Mouse (Mus musculus): Measurements from ENCODE around the gene Mpp6. TPM values are rescaled to one million over a fixed set of nuclear protein-coding genes. Genes with fewer than 3 reads are reported as not detected.

The Mpp6 gene
- total RNA-seq (2021) (10 to 100 TPM; 61.7 to 67.6 TPM), polyA plus RNA-seq (2012; rRNA removed) (13.2 and 28.3 TPM in 2 replicates)
- long read RNA-seq, transcript Mpp6-205 (3 exons, 616 nt) = minor isoform, 5 of 84 reads
- long read RNA-seq, transcript Mpp6-203 (14 exons, 2,222 nt) = major isoform, 54 of 84 reads
- long read RNA-seq, partial matches to known transcripts = 4 of 84 reads
- long read RNA-seq, other reads (novel, unspliced or antisense) = 15 of 84 reads

DNA sequence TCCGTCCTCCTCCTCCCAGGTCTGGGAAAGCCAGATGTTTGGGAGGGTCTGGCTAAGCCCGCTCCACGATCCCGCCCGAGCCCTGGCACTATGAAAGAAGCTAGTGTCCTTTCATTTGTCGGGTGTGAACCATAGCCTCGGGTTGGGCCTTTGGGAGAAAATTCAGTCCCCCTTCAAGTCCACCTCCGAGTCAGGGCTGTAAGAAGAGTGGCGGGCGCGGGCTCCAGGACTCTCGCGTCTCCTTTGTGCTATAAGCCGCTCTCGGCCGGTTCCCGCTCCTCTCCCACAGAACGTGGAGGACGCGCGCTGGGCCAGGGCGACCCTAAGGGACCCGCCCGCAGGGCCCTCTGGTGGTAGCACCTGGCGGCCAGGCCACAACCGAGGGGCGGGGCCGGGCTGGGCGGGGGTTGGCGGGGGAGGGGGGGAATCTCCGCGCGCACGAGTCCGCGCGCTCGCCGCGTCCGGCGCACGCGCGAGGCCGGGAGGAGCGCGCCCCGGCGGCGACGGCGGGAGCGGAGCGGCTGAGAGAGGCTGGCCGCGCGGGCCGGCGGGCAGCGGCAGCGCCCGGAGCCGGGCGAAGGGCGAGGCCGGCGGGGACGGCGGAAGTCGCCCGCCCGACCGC is at the start of gene Mpp6:
Gene Mpp6 (plus strand): TSS at position 485 of the 622 bp plus-strand sequence.
- Histone ChIP-seq H3K4me3 (peak within 1 kb of the TSS; percentile 73), H3K36me3 (ENCODE audit: control insufficient read depth, insufficient read depth, low read length) (no peaks in the 10 kb centered on the region; the same call in 1 of the 2 replicates), H3K27me3 (ENCODE audit: control insufficient read depth, insufficient read depth, low read length) (no peaks in the 10 kb centered on the region), H3K9ac (ENCODE audit: low read depth, low read length) (peak within 1 kb of the TSS; percentile 90), H3K4me1 (ENCODE audit: control insufficient read depth, insufficient read depth, low read length) (no peaks in the 10 kb centered on the region; the same call in 1 of the 2 replicates), H3K27ac (peak within 1 kb of the TSS; percentile 70), H3K79me2 (replicated peaks; ENCODE audit: control insufficient read depth, insufficient read depth, low read length) (no peaks in the 10 kb centered on the region)
- DNase-seq = peak; percentile 87 to 89
- intact Hi-C loops (cut with DNase I) = loop anchor here (5.0 to 10.0 kb wide), 4 partner anchors 112 to 588 kb away; no protein-coding TSS in a partner anchor
- TF ChIP-seq POLR2A (IDR thresholded peaks at IDR 0.05; ENCODE audit: insufficient read depth, low read depth, low read length) = no peak
- peak; percentile 69 for TF ChIP-seq CTCF (IDR thresholded peaks at IDR 0.05)
- under 1% methylated on average over 64 of the region's 74 CpGs for WGBS

DNA sequence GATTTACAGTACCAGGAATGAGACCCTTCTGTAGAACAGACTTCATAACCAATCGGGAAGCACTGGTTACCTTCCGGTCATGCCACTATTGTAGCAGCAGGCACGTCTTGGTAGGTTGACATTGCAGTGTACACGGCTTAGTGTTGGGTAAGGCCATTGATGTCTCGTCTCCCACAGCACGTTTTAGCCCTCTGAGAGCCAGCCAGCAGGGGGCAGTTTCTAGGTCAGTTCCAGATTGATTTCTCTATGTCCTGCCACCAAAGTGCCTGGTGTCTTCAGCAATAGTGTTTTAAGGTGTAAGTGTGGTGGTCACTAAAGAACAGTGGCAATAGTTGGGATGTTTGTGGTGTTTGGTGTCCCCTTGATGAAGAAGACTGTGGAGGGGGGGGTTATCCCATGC is 43.9 kb upstream of the Mpp6 start:
- no peak overlapping the region for H3K27ac ChIP-seq
- no peak overlapping the region for H3K4me3 ChIP-seq
- TF ChIP-seq EP300 (IDR thresholded peaks at IDR 0.05; ENCODE audit: insufficient read depth, low read depth, low read length) = no peak
- TF ChIP-seq CTCF (IDR thresholded peaks at IDR 0.05) = no peak
- TF ChIP-seq POLR2A (IDR thresholded peaks at IDR 0.05; ENCODE audit: insufficient read depth, low read depth, low read length) = no peak
- 88% methylated on average over 6 of the region's 6 CpGs for whole genome bisulfite sequencing
- H3K4me1 ChIP-seq (ENCODE audit: control insufficient read depth, insufficient read depth, low read length) = no peaks in the 10 kb centered on the region
- H3K27me3 ChIP-seq (ENCODE audit: control insufficient read depth, insufficient read depth, low read length) = no peaks in the 10 kb centered on the region; the same call in 1 of the 2 replicates
- no peaks in the 10 kb centered on the region for H3K79me2 ChIP-seq (replicated peaks; ENCODE audit: control insufficient read depth, insufficient read depth, low read length)
- H3K9ac ChIP-seq (ENCODE audit: low read depth, low read length) = no peak overlapping the region
- no peak for DNase-seq
- H3K36me3 ChIP-seq (ENCODE audit: control insufficient read depth, insufficient read depth, low read length) = no peaks in the 10 kb centered on the region
- intact Hi-C loops (cut with DNase I) = no loop called here

DNA sequence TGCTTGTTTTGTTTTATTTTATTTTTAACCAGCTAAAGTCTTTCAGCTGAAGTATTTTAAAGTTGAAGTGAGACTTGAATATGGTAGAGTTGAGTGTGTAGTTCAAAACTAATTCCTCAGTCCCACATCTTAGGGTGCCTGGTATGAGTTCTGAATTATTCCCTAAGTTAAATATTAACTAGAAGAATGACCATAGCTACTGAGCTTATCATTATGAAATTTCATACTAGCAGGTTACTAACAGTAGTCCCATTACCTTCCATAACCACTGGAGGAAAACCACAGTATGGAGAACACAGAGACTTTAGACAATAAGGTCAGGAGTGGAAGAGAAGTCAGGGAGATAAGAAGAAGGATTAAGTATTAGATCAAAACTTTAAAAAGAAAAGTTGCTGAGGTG is 41.6 kb upstream of the Mpp6 start:
- TF ChIP-seq POLR2A (IDR thresholded peaks at IDR 0.05; ENCODE audit: insufficient read depth, low read depth, low read length) (no peak), CTCF (IDR thresholded peaks at IDR 0.05) (no peak), EP300 (IDR thresholded peaks at IDR 0.05; ENCODE audit: insufficient read depth, low read depth, low read length) (no peak)
- no peaks in the 10 kb centered on the region for H3K4me1 ChIP-seq (ENCODE audit: control insufficient read depth, insufficient read depth, low read length)
- no peaks in the 10 kb centered on the region for H3K79me2 ChIP-seq (replicated peaks; ENCODE audit: control insufficient read depth, insufficient read depth, low read length)
- H3K36me3 ChIP-seq (ENCODE audit: control insufficient read depth, insufficient read depth, low read length) = no peaks in the 10 kb centered on the region
- H3K9ac ChIP-seq (ENCODE audit: low read depth, low read length) = no peak overlapping the region
- H3K27ac ChIP-seq = no peak overlapping the region
- H3K4me3 ChIP-seq = no peak overlapping the region
- DNase-seq = no peak
- no peaks in the 10 kb centered on the region; the same call in 1 of the 2 replicates for H3K27me3 ChIP-seq (ENCODE audit: control insufficient read depth, insufficient read depth, low read length)
- intact Hi-C loops (cut with DNase I) = no loop called here

DNA sequence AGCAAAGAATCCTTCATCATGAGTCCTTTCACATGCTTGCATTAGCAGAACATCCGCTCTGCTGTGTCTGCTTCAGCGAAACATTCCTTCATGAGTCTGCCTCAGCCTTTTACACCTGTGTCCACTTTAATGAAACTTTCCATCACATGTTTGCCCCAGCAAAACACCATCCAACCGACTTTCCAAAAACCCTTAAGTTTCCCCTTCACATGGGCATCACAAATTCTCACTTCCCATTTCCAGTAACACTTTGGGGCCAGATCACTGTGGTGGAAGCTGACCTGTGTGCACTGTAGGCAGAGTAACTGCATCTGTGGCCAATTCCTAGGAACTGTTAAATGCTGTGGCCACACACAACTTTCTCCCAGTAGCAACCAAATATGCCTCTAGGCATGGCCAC is 34.8 kb upstream of the Mpp6 start:
- no peaks in the 10 kb centered on the region for H3K36me3 ChIP-seq (ENCODE audit: control insufficient read depth, insufficient read depth, low read length)
- DNase-seq = no peak
- intact Hi-C loops (cut with DNase I) = no loop called here
- H3K27ac ChIP-seq = no peak overlapping the region
- no peak overlapping the region for H3K9ac ChIP-seq (ENCODE audit: low read depth, low read length)
- WGBS = 81% methylated on average over 3 of the region's 3 CpGs
- no peaks in the 10 kb centered on the region for H3K4me1 ChIP-seq (ENCODE audit: control insufficient read depth, insufficient read depth, low read length)
- TF ChIP-seq POLR2A (IDR thresholded peaks at IDR 0.05; ENCODE audit: insufficient read depth, low read depth, low read length) = no peak
- TF ChIP-seq CTCF (IDR thresholded peaks at IDR 0.05) = no peak
- no peak for TF ChIP-seq EP300 (IDR thresholded peaks at IDR 0.05; ENCODE audit: insufficient read depth, low read depth, low read length)
- no peaks in the 10 kb centered on the region for H3K79me2 ChIP-seq (replicated peaks; ENCODE audit: control insufficient read depth, insufficient read depth, low read length)
- no peak overlapping the region for H3K4me3 ChIP-seq
- H3K27me3 ChIP-seq (ENCODE audit: control insufficient read depth, insufficient read depth, low read length) = no peaks in the 10 kb centered on the region

DNA sequence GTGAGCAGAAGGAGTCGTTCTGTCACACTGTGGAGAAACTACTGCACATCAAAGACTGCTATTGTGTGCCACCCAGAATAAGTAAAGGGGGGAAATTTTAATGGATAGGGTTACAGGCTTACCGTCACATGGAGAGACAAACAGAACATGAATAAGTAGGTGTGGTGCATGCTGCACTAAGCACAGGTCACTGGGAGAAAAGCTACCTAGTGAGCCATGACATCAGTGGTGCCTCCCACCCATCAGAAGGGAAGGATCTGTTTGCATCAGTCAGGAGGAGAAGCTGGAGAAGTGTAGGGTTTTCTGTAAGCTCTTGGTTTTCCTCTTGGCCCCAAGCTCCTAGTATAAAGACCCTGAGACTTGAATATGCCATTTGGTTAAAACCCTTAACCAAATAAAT is 33.6 kb upstream of the Mpp6 start:
- H3K36me3 ChIP-seq (ENCODE audit: control insufficient read depth, insufficient read depth, low read length) = no peaks in the 10 kb centered on the region
- no peak overlapping the region for H3K9ac ChIP-seq (ENCODE audit: low read depth, low read length)
- no peak overlapping the region for H3K27ac ChIP-seq
- intact Hi-C loops (cut with DNase I) = no loop called here
- H3K4me3 ChIP-seq = no peak overlapping the region
- no peaks in the 10 kb centered on the region for H3K4me1 ChIP-seq (ENCODE audit: control insufficient read depth, insufficient read depth, low read length)
- DNase-seq = no peak
- no peaks in the 10 kb centered on the region for H3K79me2 ChIP-seq (replicated peaks; ENCODE audit: control insufficient read depth, insufficient read depth, low read length)
- 86% methylated on average over 2 of the region's 2 CpGs for WGBS
- TF ChIP-seq CTCF (IDR thresholded peaks at IDR 0.05) (no peak), EP300 (IDR thresholded peaks at IDR 0.05; ENCODE audit: insufficient read depth, low read depth, low read length) (no peak), POLR2A (IDR thresholded peaks at IDR 0.05; ENCODE audit: insufficient read depth, low read depth, low read length) (no peak)
- no peaks in the 10 kb centered on the region for H3K27me3 ChIP-seq (ENCODE audit: control insufficient read depth, insufficient read depth, low read length)

DNA sequence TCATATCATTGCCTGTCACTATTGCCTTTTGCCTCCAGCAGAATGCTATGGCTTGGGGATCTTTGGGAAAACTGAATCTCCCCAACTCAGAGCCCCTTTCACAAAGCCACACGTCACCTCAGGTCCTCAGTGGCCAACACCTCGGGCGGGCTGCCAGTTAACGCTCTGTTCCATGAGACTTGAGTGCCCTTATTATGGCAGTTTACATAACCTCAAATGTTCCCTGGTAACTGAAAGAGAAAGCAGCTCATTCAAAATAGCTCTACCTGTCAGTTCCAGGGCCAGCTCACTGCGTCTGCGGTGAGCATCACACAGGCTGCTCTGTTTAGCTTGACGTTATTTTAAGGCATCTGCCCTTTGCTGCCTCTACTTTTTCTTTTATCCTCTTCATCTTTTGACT is 29.6 kb upstream of the Mpp6 start:
- no peaks in the 10 kb centered on the region for H3K4me1 ChIP-seq (ENCODE audit: control insufficient read depth, insufficient read depth, low read length)
- WGBS = 65% methylated on average over 7 of the region's 7 CpGs
- H3K4me3 ChIP-seq = no peak overlapping the region
- H3K79me2 ChIP-seq (replicated peaks; ENCODE audit: control insufficient read depth, insufficient read depth, low read length) = no peaks in the 10 kb centered on the region
- H3K9ac ChIP-seq (ENCODE audit: low read depth, low read length) = no peak overlapping the region
- TF ChIP-seq POLR2A (IDR thresholded peaks at IDR 0.05; ENCODE audit: insufficient read depth, low read depth, low read length) (no peak), CTCF (IDR thresholded peaks at IDR 0.05) (no peak), EP300 (IDR thresholded peaks at IDR 0.05; ENCODE audit: insufficient read depth, low read depth, low read length) (no peak)
- intact Hi-C loops (cut with DNase I) = no loop called here
- no peak overlapping the region for H3K27ac ChIP-seq
- H3K36me3 ChIP-seq (ENCODE audit: control insufficient read depth, insufficient read depth, low read length) = no peaks in the 10 kb centered on the region
- DNase-seq = peak; percentile 18 to 23
- H3K27me3 ChIP-seq (ENCODE audit: control insufficient read depth, insufficient read depth, low read length) = no peaks in the 10 kb centered on the region
